Mouse (Mus musculus) spleen, postnatal 10 days (tissue): Measurements from ENCODE around the gene Cpn1.

Experiments
- DNase-seq, 2 experiments: peaks; one replicate each; pipeline ENCODE4 v3.0.0; 2021 to 2022; ENCODE audit warnings: low spot score in 2 of 2

Cpn1 gene

GRCm38 (mm10) chr19:43986069-43986794, at the start of gene Cpn1:
Gene Cpn1 (minus strand): TSS chr19:43986556.
- no peak for DNase-seq

DNA sequence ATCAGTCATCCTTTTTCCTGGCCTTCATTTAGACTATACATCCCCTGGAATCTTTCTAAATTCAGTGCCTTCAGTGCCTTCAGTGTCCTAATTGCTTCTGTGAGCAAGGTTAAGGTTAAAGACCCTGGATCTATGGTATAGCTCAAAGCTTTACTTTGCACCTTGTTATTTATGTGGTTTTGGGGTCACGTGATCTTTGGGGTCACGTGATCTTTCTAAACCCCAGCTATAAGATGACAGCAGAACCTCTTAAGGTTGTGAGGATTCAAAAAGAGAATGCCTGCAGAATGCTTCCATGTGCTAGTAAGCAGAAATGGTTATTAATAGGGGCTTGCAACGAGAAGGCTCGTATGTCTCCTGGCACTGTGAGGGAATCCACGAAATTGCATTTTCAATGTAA, 47.0 kb upstream of the Cpn1 start:
- no peak for DNase-seq

GRCm38 (mm10) chr19:44032046-44032744, 45.8 kb upstream of the Cpn1 start:
- DNase-seq, result no peak

- no peak for DNase-seq
Observed at GRCm38 (mm10) chr19:44030024-44030423, 43.7 kb upstream of the Cpn1 start.

- no peak for DNase-seq
Observed at GRCm38 (mm10) chr19:44028972-44029371, 42.6 kb upstream of the Cpn1 start, which contains the start of gene Cyp2c23. Gene Cyp2c23 (minus strand): TSS chr19:44029208.

GRCm38 (mm10) chr19:44026956-44027530, 40.7 kb upstream of the Cpn1 start:
- no peak for DNase-seq

DNA sequence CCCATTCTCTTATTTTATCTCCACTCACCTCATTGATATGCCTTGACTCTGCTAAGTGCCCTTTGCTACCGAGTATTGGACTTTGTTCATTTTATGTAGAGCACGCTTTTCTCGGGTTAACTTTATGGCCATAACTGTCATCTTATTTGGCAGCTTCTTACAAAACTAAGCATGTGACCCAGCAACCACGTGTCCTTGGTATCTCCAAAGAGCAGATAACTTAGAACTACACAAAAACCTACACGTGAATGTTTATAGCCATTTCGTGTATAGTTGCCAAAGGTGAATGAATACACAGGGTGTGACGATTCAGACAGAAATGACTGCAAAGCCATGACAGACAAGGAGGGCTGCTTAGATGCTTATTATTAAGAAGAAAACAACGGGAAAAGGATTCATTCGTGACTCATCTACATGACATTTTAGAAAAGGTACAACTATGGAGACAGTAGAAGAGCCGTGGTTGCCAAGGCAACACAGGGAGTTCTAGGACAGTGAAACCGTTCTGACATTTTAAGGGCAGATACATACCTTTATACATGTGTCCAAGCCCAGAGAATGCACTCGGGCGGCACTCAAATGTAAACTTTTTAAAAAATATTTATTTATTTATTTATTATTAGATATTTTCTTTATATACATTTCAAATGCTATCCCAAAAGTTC, 38.7 kb upstream of the Cpn1 start:
- no peak for DNase-seq

DNA sequence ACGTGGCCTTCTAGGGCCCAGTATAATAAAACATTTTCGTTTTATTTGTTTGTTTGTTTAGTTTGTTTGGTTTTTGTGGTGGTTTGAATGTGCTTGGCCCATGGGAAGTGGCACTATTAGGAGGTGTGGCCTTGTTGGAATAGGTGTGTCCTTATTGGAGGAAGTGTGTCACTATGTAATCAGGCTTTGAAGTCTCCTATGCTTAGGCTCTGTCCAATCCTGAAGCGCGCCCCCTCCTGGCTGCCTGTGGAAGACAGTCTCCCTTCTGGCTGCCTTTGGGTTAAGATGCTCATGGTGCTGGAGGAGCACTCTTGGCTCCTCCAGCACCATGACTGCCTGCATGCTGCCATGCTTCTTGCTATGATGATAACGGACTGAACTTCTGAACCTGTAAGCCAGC, 36.7 kb upstream of the Cpn1 start:
- peak in 1 of 2 experiments; percentile 33 for DNase-seq

DNA sequence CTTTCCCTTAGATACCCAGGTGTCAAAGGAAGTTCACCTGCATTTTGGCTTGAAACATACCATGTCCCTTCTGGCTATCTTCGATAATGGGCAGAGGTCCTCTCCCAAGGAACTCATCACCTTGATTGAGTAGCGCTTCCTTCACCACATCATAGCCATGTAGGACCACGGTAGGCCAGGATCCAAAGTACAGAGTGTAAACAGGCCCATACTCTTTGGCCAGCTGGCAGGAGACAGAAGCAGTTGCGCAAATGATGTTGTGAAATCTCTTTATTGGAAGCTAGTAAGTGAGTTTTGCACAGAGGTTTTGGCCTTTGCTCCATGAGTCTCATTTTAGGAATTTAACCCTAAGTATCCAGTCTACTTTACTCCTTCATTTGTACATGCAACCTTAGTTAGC, 35.1 kb upstream of the Cpn1 start:
- DNase-seq, result no peak

- DNase-seq, result no peak
Observed at GRCm38 (mm10) chr19:44019739-44020138, 33.4 kb upstream of the Cpn1 start.

- DNase-seq, result no peak
Observed at GRCm38 (mm10) chr19:44013862-44014261, 27.5 kb upstream of the Cpn1 start.

DNA sequence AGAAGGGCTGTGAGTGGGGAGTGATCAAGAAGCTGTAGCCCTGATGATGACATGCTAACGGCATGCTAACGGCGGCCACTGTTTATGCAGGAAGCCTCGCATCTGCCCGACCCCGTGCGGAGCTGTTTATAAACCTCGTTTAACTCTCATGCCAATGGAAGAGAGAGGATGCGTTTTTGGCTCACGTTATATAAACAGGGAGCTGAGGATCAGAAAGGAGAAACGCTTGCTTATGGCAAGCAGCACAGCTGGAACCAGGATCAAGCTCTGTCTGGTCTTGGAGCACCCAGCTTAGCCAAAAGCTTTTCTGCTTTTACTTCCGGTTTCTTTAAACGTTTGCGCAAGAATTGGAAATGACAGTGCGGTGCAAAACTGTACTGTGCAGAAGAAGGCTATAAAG, 22.4 kb upstream of the Cpn1 start:
- DNase-seq, result no peak

DNA sequence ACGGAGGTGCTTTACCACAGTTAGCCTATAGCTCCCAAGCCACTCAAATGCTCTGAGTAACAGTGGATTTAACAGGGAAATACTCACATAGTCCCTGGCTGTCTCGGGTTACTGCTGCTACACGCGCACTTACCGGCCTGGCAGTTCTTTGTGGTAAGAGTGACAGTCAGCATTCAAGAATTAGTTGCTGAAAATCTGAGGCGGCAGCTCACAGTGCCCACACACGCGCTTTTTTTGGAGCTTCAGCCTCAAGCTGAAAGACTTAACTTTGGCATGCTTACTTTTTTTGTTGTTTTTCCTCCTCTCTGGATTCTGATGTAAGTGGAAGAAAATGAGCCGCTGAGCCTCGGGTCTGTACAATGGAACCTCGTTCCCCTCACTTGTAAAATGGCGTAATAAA, 20.8 kb upstream of the Cpn1 start:
- no peak for DNase-seq

- no peak for DNase-seq
Observed at GRCm38 (mm10) chr19:44005025-44005424, 18.7 kb upstream of the Cpn1 start.

DNA sequence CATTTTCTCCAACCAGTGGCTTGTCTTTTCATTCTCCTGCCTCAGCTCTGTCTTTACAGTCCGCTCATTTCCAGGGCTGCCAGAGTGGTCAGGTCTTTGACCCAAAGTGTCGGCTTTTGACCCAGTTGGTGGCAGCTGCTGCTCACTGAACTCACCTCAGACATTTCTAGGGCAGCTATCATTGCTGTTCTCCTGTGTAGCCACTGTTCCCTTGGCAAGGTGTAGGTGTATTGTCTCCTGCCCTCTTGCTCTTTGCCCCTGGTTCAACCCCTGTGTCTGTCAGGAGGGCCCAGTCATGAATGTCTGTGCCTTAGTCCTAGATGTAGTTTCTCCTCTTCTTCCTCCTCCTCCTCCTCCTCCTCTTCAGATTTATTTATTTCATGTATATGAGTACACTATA, 17.9 kb upstream of the Cpn1 start:
- DNase-seq, result no peak

GRCm38 (mm10) chr19:44000720-44001119, 14.4 kb upstream of the Cpn1 start:
- no peak for DNase-seq

DNA sequence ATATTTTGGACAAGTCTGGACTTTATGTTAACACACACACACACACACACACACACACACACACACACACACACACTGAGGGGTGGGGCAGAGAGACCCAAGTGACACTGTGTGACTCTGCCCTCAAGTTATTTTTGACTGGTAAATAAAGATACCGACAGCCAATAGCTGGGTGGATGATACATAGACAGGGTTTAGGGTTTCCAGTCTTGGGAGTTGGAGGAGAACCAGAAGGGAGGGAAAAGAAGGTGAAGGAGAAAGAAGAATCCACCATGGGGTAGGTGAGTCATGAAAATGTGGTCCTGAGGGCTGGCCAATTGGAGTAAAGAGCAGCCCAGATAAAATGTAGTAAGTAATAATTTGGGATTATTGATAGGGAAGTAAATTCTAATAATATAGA, 13.7 kb upstream of the Cpn1 start:
- DNase-seq, result no peak

- DNase-seq, result no peak
Observed at GRCm38 (mm10) chr19:43998802-43999527, 12.6 kb upstream of the Cpn1 start.

DNA sequence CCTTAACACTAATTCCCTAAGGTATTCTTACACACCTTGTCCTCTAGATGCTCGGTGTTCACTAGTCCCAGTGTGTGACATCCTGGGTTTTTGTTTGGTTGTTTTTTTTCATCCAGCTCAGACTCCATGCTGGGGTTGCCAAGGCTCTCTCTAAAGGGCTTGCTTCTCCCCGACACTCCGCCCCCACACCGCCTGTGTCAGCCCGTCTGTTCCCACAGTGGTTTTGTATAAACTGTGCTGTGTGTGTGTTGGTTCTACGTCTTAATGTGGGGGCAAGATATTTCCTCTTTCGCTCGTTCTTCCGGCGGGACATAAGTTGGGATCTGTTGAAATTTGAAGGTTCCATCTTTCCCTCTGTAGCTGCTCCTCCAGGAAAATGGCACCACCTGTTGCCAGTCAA, 11.7 kb upstream of the Cpn1 start:
- no peak for DNase-seq

GRCm38 (mm10) chr19:43995427-43995826, 9.1 kb upstream of the Cpn1 start:
- DNase-seq, result no peak

DNA sequence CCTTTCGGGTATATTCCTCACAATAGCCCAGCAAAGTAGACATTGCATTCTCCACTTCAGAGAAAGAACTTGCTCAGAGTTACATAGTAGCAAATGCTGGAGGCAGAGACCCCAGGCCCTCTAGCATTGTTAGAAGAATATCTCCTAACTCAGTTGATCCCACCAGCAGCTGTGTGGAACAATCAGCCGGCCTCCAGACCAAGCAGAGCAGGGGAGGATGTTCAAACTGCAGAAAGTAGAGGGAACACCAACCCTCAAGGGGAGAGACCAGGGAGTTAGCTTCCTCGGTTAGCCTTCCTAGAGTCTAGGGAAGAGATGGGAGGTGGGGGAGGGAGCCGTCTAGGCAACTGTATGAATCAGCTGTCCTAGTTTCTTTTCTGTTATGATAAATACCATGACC, 6.1 kb upstream of the Cpn1 start:
- no peak for DNase-seq

GRCm38 (mm10) chr19:43990362-43990761, 4.0 kb upstream of the Cpn1 start:
- DNase-seq, result no peak
